Mouse (Mus musculus): ENCODE measurements at regions not wholly inside any gene's neighbourhood (a gene's known extent, or its start where the extent isn't known, plus 50 kb on each side); places are given as distances from the start of the nearest gene placed in this dataset.
"Not testable (repeated sequence)": the region's sequence is repeated elsewhere in the genome, so short reads cannot be mapped to it uniquely, and the experiment has no call there.

- WGBS, result 51% methylated on average over 4 of the region's 4 CpGs
- H3K4me2 ChIP-seq (ENCODE audit: low read depth, low read length), result no peak overlapping the region
- H3K27ac ChIP-seq (ENCODE audit: low read depth), result no peak overlapping the region
- no peak for TF ChIP-seq EP300 (IDR thresholded peaks at IDR 0.05; ENCODE audit: low read depth)
- no peak for TF ChIP-seq CTCF (IDR thresholded peaks at IDR 0.05; ENCODE audit: low read depth)
- H3K9ac ChIP-seq (replicated peaks; ENCODE audit: low read depth, low read length), result no peak overlapping the region
- no peaks in the 10 kb centered on the region for H3K36me3 ChIP-seq (replicated peaks; ENCODE audit: control insufficient read depth, insufficient read depth, low read length)
- H3K4me1 ChIP-seq (ENCODE audit: control insufficient read depth, insufficient read depth), result no peaks in the 10 kb centered on the region
- H3K27me3 ChIP-seq (ENCODE audit: control insufficient read depth, insufficient read depth, low read length), result no peaks in the 10 kb centered on the region
- H3K4me3 ChIP-seq (ENCODE audit: low read depth, low read length), result no peak overlapping the region
- DNase-seq (ENCODE audit: low spot score) (no peak), ATAC-seq (ENCODE audit: insufficient read depth, low read depth) (no peak)
- no peaks in the 10 kb centered on the region for H3K9me3 ChIP-seq (replicated peaks; ENCODE audit: control insufficient read depth, low read length)
Observed at GRCm38 (mm10) chr7:118320307-118320706, 76.8 kb upstream of the Smg1 start.

- no peaks in the 10 kb centered on the region for H3K9me3 ChIP-seq (replicated peaks; ENCODE audit: control insufficient read depth, low read length)
- H3K27ac ChIP-seq (ENCODE audit: low read depth), result no peak overlapping the region
- no peak for ATAC-seq (ENCODE audit: insufficient read depth, low read depth)
- no peak for TF ChIP-seq EP300 (IDR thresholded peaks at IDR 0.05; ENCODE audit: low read depth)
- no peak for TF ChIP-seq CTCF (IDR thresholded peaks at IDR 0.05; ENCODE audit: low read depth)
- no peaks in the 10 kb centered on the region for H3K36me3 ChIP-seq (replicated peaks; ENCODE audit: control insufficient read depth, insufficient read depth, low read length)
- 62% methylated on average over 12 of the region's 12 CpGs for WGBS
- no peak overlapping the region for H3K4me3 ChIP-seq (ENCODE audit: low read depth, low read length)
- H3K4me2 ChIP-seq (ENCODE audit: low read depth, low read length), result no peak overlapping the region
- no peaks in the 10 kb centered on the region for H3K4me1 ChIP-seq (ENCODE audit: control insufficient read depth, insufficient read depth)
- no peak overlapping the region for H3K9ac ChIP-seq (replicated peaks; ENCODE audit: low read depth, low read length)
- DNase-seq (ENCODE audit: low spot score), result no peak
- no peaks in the 10 kb centered on the region for H3K27me3 ChIP-seq (ENCODE audit: control insufficient read depth, insufficient read depth, low read length)
Observed at GRCm38 (mm10) chr7:118318432-118319135, 75.1 kb upstream of the Smg1 start.

GRCm38 (mm10) chr7:118314886-118315285, 71.4 kb upstream of the Smg1 start:
- ATAC-seq (ENCODE audit: insufficient read depth, low read depth); H3K4me3 ChIP-seq (ENCODE audit: low read depth, low read length); H3K36me3 ChIP-seq (replicated peaks; ENCODE audit: control insufficient read depth, insufficient read depth, low read length); H3K4me1 ChIP-seq (ENCODE audit: control insufficient read depth, insufficient read depth); H3K27ac ChIP-seq (ENCODE audit: low read depth); DNase-seq (ENCODE audit: low spot score); H3K27me3 ChIP-seq (ENCODE audit: control insufficient read depth, insufficient read depth, low read length); H3K4me2 ChIP-seq (ENCODE audit: low read depth, low read length); H3K9ac ChIP-seq (replicated peaks; ENCODE audit: low read depth, low read length); H3K9me3 ChIP-seq (replicated peaks; ENCODE audit: control insufficient read depth, low read length): not testable (repeated sequence)
- 62% methylated on average over 10 of the region's 10 CpGs for WGBS

- Histone ChIP-seq H3K36me3 (replicated peaks; ENCODE audit: control insufficient read depth, insufficient read depth, low read length) (no peaks in the 10 kb centered on the region), H3K9ac (replicated peaks; ENCODE audit: low read depth, low read length) (no peak overlapping the region), H3K4me1 (ENCODE audit: control insufficient read depth, insufficient read depth) (no peaks in the 10 kb centered on the region), H3K27ac (ENCODE audit: low read depth) (no peak overlapping the region), H3K4me3 (ENCODE audit: low read depth, low read length) (no peak overlapping the region), H3K9me3 (replicated peaks; ENCODE audit: control insufficient read depth, low read length) (no peaks in the 10 kb centered on the region), H3K4me2 (ENCODE audit: low read depth, low read length) (no peak overlapping the region), H3K27me3 (ENCODE audit: control insufficient read depth, insufficient read depth, low read length) (no peaks in the 10 kb centered on the region)
- 78% methylated on average over 8 of the region's 8 CpGs for WGBS
- DNase-seq (ENCODE audit: low spot score), result no peak
- TF ChIP-seq CTCF (IDR thresholded peaks at IDR 0.05; ENCODE audit: low read depth) (no peak), EP300 (IDR thresholded peaks at IDR 0.05; ENCODE audit: low read depth) (no peak)
- no peak for ATAC-seq (ENCODE audit: insufficient read depth, low read depth)
Observed at GRCm38 (mm10) chr7:118314228-118314658, 70.8 kb upstream of the Smg1 start.

GRCm38 (mm10) chr7:118313818-118314217, 70.3 kb upstream of the Smg1 start:
- no peaks in the 10 kb centered on the region for H3K9me3 ChIP-seq (replicated peaks; ENCODE audit: control insufficient read depth, low read length)
- no peak for ATAC-seq (ENCODE audit: insufficient read depth, low read depth)
- no peak overlapping the region for H3K27ac ChIP-seq (ENCODE audit: low read depth)
- TF ChIP-seq EP300 (IDR thresholded peaks at IDR 0.05; ENCODE audit: low read depth), result no peak
- peak; percentile 24; the same call in 1 of the 2 replicates for TF ChIP-seq CTCF (IDR thresholded peaks at IDR 0.05; ENCODE audit: low read depth)
- no peaks in the 10 kb centered on the region for H3K27me3 ChIP-seq (ENCODE audit: control insufficient read depth, insufficient read depth, low read length)
- H3K36me3 ChIP-seq (replicated peaks; ENCODE audit: control insufficient read depth, insufficient read depth, low read length), result no peaks in the 10 kb centered on the region
- DNase-seq (ENCODE audit: low spot score), result no peak
- H3K9ac ChIP-seq (replicated peaks; ENCODE audit: low read depth, low read length), result no peak overlapping the region
- no peaks in the 10 kb centered on the region for H3K4me1 ChIP-seq (ENCODE audit: control insufficient read depth, insufficient read depth)
- no peak overlapping the region for H3K4me2 ChIP-seq (ENCODE audit: low read depth, low read length)
- WGBS, result 61% methylated on average over 8 of the region's 8 CpGs
- H3K4me3 ChIP-seq (ENCODE audit: low read depth, low read length), result no peak overlapping the region

GRCm38 (mm10) chr7:118309733-118310132, 66.3 kb upstream of the Smg1 start:
- ATAC-seq (ENCODE audit: insufficient read depth, low read depth) (no peak), DNase-seq (ENCODE audit: low spot score) (no peak)
- Histone ChIP-seq H3K27ac (ENCODE audit: low read depth) (no peak overlapping the region), H3K36me3 (replicated peaks; ENCODE audit: control insufficient read depth, insufficient read depth, low read length) (no peaks in the 10 kb centered on the region), H3K4me1 (ENCODE audit: control insufficient read depth, insufficient read depth) (no peaks in the 10 kb centered on the region), H3K4me3 (ENCODE audit: low read depth, low read length) (no peak overlapping the region), H3K9ac (replicated peaks; ENCODE audit: low read depth, low read length) (no peak overlapping the region), H3K4me2 (ENCODE audit: low read depth, low read length) (no peak overlapping the region), H3K27me3 (ENCODE audit: control insufficient read depth, insufficient read depth, low read length) (no peaks in the 10 kb centered on the region), H3K9me3 (replicated peaks; ENCODE audit: control insufficient read depth, low read length) (no peaks in the 10 kb centered on the region)
- WGBS, result 68% methylated on average over 5 of the region's 5 CpGs
- TF ChIP-seq EP300 (IDR thresholded peaks at IDR 0.05; ENCODE audit: low read depth) (no peak), CTCF (IDR thresholded peaks at IDR 0.05; ENCODE audit: low read depth) (no peak)
